Mouse (Mus musculus) right cerebral cortex, postnatal 36 days (tissue): Measurements from ENCODE around the gene Ormdl3.

Source experiments
- DNase-seq, 2 experiments: peaks; one replicate each; pipeline ENCODE4 v3.0.0; 2022; ENCODE audit warnings: low spot score in 2 of 2, mixed read lengths in 1 of 2

Gene Ormdl3

DNA sequence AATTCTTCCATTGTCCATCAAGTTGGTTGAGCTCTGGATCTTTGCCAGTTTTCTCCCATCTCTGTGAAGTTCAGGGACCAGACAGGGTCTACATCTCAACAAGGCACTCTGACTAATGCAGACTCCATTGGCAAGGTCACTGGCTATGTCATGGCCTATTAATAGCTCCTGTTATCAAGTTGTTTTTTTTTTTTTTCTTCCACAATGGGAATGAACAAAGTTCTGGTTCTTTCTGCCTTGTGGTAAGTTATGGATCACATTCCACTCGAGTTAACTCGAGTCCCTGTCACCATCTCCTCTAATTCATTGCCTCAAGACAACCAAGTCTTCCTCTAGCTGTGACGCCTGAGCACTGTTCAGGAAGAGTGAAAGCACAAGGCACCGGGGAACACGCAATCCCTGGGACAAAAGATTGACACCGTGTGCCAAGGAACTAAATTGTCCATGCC is 1.7 kb upstream of the Ormdl3 start:
- DNase-seq: no peak

DNA sequence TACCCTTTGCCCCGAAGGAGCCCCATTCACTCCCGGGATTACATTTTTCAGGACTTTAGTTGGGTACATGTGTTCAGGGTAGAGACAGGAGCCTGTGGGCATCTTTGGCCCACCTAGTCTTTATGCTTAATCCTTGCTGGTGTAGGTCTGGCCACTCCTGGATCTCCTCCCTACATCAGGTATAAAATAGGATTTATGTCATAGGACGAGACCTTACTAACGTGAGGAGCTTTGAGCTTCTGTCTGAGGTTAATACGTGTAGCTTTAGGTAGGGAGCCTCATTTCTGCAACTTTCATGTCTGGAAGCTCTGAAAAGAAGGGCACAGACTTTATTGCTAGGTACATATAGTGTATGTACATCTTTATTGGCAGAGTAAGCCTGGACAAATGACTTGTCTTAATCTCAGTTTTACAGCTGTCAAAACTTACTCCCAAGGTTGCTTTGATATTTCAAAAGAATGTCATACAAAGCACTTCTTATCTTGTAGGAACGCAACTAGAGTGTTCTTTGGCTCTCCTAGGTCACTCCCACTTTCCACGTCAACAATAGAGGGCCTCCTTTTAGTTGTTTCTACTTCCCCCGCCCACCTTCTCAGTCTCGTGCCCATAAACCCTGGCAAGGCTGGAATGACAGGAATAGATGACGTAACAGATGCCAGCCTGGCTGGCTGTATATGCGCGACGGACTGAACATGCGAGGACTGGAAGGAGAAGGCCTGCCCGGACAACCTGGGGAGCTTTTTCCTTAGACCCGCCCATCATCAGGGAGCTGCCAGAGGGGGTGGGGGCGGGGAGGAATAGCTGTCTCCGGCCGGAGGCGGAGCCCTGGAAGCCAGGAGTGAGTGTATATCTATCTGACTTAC is 747 bp upstream of the Ormdl3 start:
- DNase-seq: peak; percentile 23 to 48

DNA sequence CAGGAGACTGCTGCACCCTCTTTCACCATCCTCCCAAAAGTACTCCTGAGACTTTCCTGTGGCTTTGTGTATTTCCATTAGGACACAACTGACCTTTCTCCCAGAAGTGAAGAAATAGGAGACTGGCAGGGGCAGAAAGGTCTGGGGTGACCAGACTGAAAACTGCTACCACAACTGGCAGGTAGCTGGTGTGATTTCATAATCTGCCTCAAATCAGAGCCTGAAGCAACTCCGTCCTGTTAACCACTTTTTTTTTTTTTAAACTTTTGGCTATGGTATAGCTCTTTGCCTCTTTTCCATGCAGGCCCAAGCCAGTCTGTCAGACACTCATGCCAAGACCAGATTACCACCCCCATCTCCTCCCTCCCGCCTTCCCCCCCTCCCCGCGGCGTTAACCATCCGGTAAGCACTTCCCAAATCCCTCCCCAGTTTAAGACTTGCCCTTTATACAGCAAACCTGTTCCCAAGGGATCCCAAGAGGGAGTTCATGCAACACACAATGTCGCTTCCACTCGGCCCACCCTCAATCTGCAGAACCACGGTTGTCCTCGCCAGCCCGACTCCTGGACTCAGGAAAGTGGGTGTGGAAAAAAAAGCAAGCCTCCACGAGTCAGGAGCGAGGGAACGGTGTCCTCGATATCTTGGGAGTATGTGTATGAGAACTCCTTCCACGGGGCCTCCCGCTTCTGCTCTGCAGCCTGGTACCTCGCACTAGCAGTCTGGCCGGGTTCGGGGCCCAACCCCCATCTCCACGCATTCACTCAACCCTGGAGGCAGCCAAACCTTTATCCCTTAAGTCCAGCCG is 879 bp downstream of the Ormdl3 start:
- DNase-seq: peak; percentile 11 to 27

DNA sequence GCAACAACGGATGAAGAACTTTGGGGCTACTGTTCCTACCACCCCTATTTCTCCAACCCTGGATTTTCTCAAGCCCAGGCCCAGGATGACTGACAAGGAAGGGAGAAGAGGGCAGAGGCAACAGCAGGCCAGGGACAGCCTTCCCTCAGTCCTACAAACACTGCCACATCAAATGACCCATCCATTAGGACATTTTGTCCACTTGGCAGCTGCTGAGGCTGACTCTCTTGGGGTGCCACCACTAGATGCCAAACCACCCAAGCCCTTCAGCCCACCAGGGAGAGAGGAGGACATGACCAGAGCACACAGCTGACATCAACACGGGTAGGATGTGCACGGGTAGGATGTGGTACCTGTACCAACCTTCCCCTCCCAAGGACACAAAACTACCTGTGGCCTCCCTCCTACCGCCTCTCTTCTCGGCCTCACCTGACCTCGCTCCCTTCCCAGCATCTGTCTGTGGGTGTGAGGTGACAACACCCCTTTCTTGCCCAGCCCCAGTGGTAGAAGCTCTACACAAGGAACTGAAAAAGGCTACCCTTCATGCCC is 2.5 kb downstream of the Ormdl3 start:
- no peak for DNase-seq

DNA sequence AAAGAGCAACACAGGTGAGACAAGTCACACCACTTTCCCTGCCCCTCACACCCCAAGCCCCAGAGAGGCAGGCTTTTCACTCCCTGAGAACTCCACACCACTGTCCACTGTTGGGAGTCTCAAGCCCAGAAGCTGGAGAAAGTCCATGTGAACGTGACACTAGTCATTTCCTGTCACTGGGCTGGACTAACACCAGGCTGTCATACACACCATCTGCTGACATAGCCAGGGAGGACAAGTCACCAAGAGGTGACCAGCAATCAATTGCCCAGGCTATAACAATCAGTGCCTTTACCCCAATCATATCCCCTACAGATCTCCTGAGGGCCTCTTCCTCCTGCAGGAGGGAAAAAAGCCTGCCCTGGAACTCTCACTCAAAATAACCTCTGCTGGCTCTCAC is 3.0 kb downstream of the Ormdl3 start:
- no peak for DNase-seq

DNA sequence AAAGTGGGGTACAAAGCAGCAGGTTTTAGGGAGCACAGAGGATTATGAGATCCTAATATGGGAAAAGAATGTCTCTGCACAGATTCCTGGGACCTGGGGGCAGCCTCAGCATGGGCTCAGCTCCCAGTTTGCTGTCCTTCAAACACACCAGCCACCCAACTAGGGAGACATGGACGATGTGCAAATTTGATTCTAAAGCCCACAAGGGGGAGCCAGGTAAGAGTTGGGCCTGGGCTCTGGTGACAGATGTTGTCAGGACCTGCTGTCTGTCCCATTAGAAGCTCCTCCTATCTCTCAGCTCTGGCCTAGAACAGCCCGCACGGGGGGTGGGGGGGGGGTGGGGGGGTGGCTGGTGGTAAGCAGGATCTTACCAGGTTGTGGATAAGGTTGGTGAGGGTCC is 3.6 kb downstream of the Ormdl3 start:
- no peak for DNase-seq

DNA sequence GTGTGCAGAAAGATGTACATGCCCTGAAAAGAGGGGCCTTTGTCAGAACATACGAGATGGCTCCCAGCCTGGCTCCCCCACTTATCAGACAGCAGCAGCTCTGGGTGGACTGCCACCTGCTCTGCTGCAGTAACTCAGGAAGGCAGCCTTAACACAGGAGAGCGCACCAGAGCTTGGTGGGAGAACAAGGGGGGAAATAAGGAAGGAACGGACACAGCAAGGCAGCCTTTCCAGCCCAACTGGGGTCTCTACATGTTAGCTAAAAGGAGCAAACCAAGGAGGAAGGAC is 4.0 kb downstream of the Ormdl3 start:
- no peak for DNase-seq

DNA sequence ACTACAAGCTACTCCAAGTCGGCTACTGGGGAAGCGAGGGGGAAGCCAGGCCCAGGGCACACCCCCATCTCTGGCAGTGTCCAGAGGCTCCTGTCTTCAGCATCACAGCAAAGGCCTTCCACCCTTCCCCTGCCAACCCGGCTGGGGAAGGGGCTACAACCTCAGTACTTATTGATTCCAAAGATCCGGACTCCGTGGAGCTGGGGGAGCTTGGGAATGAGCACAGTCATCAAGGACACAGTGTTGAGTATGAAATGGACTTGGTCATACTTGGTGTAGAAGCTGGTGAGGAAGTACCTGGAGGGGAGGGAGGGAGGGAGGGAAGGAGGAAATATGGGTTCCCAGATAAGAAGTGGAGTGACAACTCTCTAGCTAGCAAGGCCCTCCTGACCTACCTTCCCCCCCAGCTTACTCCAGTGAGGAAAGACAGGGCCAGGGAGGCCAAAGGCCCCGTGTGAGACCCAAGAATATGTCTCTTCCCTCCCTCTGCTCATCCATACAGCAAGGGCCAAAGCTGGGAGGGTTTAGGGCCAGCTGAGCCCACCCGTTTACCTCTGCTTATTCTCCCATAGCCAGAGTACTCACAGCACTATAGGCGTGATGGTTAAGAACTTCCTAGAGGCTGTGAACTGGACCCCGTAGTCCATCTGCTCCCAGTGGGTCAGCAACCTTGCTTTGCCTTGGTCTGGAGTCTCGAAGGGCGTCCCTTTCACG is 4.5 kb downstream of the Ormdl3 start:
- no peak for DNase-seq

DNA sequence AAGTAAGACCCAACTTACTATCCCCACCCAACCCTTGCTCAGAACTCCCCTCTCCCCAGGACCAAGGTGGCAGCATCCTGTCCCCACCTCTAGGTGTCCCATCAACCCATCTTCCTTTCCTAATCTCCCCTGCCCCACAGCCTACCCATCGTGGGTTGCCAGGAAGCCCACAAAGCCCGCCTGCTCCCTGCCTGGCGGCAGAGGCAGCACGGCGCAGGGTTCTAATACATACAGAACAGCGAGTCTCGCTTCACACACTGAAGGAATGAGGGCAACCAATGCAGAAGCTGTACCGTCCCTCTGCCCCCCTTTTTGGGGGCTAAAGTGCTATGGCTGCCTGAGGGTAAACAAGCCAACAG is 5.2 kb downstream of the Ormdl3 start:
- no peak for DNase-seq

DNA sequence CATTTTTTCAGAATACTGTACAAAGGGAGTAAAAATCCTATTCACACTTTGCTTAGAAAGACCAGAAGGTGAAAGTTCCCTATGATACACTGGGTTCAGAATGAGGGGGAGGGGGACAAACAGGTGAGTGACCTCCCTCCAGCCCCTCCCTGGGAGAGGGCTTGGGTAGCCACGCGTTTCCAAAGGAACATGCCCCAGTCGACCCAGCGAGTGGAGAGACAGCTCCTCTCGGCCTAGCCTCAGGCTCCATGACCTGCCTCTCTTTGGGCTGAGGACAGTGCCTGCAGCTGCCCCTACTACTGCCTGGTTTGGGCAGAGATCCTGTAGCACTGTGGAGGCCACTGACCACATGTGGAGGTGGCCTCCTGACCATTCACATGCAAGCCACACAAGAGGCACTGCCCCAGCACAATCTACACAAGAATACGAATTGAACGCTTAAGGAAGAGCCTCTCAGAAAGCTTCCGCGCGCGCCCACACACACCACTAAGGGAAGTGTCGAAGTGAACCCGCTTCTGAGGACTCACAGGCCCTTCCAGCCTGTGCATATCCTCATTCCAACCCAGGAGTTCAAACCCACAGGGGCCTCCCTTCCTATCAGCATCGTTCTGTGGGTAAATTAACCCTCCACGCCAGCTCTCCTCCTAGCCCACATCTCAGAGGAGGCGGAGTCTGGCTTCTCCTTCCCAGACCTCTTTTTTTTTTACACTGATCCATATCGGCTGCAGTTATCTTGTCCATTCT is 5.7 kb downstream of the Ormdl3 start:
- no peak for DNase-seq

DNA sequence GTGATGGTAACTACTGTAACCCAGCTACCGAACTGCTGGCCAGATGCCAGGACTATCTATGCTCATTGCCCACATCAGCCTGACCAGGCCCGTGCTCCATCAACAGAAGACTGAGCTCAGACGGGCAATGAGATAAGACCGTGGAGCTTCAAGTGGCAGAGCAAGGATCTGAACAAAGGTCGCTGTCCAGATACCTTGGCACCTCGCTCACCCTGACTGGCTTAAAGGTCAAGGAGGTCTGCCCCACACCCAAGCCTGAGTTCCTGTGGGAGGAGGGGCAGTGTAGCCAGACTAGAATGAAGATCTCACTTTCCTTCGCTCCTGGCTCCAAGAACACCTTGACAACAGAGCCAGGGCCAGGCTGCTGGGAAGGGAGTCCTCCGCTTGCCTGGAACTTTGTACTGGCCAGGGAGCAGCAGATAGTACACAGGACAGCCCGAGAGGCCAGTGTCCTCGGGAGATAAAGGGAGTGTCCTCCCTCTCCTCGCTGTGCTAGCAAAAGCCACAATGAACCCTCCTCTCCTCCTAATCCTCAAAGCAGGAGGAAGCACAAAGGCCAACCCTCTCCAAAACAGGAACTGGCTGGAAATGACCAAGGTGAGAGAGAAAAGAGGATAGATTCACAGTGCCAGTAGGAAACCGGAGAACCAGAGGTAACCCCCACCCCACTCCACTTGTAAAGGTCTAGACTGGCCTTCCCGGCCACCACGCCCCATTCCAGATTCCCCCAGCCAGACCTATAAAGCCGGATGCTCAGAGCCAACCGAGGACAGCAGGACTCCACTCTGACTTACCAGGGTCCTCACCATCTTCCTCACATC is 6.7 kb downstream of the Ormdl3 start:
- DNase-seq: no peak

DNA sequence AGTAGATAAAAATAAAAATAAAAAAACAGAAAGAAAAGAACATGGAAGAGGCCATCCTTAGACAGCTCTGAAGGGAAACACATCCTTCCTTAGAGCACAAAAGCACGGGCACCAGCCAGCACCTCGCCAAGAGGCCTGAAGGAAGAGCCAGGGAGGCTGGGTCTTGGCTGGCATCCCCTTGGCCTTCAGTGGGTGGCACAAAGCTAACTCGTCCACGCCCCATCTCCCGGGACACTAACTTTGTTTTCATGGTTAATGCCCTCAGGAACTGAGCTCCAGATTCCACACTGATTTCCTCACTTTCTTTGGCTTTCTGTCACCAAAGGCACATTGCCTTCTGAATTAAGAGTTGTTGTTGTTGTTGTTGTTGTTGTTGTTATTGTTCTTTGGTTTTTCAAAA is 9.4 kb downstream of the Ormdl3 start:
- no peak for DNase-seq

DNA sequence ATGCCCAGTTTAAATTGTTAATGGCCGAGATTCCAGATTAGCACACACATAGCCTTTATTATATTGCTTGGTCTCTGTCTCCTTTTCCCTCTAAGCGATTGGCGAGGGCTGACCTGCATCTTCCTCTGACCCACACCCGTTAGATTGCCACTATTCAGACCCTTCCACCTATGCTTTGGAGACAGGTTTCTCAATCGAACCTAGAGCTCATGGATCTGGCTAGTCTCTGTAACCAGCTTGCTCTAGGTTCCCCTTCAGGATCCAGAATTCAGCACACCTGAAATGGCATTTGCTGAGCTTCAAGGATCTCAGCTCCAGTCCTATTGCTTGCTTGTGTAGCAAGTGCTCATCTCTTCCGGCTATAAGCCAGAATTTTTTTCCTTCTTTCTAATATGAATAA is 17.7 kb downstream of the Ormdl3 start:
- DNase-seq: no peak

DNA sequence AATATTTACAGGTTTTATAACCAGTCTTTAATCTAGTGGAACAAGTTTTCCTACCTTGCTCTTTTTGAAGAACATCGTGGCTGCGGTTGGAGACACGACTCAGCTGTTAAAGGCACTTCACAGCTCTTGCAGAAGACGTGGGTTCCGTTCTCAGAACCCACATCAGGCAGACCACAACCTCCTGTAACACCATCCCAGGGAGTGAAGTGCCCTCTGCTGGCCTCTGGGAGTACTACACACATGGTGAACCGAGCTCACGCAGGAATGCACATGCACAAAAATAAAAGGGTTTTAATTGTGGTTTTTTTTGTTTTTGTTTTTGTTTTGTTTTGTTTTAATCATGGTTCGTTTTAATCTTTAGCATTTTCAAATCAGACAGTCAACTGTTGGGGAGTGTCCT is 18.8 kb downstream of the Ormdl3 start:
- DNase-seq: no peak

DNA sequence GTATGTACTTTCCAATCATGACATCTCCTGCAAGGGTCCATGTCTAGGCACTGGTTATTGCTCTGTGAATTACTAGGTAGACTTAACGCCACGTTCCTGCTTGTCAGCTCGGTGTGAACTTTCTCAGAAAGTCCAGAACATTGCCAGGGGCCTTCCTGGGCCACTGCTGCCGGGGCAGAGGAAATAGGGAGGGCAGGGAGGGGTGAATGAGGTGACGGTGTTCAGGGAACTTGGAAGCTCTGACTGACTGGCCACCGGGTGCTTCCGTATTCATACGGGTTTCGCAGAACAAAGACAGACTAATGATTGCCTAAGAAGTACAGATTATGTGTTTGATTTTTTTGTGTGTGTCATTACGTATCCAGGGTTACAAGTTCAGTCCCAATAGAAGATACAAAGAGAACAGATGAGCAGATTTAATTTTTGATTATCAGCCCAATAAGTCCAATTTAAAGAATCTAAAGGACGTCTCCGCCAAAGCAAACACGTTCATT is 23.2 kb downstream of the Ormdl3 start:
- DNase-seq: no peak

DNA sequence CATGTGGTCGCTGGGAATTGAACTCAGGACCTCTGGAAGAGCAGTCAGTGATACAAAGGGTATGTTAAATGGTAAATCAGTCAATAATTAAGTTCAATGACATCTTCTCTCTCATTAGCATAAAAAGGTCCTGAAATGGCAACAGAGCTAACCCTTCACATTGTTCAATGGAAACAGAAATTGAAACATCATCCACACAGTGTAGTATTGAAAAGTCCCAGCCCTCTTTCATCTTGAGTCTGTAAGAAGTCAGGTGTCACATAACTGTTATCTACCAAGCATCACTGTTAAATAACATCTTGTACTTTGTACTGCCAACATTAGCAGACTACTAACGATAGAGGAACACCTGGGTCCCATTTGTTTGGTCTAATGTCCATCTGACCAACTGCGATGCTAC is 24.1 kb downstream of the Ormdl3 start:
- DNase-seq: no peak

DNA sequence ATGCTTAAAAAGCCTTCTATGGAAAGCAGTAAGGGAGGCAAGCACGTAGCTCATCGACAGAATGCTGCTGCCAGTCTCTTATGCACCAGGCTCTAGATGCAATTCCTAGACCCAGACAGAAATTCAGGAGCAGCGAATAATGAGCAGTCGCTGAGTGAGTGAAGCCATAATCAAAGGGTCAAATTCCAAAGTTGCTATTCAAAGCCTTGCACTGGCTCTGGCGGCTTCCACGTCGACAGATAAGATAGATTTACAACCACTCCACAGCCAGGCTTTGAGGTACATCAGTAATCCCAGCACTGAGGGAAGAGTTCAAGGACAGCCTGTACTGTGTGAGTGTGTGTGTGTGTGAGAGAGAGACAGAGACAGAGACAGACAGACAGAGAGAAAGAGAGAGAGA is 26.2 kb downstream of the Ormdl3 start:
- no peak for DNase-seq

DNA sequence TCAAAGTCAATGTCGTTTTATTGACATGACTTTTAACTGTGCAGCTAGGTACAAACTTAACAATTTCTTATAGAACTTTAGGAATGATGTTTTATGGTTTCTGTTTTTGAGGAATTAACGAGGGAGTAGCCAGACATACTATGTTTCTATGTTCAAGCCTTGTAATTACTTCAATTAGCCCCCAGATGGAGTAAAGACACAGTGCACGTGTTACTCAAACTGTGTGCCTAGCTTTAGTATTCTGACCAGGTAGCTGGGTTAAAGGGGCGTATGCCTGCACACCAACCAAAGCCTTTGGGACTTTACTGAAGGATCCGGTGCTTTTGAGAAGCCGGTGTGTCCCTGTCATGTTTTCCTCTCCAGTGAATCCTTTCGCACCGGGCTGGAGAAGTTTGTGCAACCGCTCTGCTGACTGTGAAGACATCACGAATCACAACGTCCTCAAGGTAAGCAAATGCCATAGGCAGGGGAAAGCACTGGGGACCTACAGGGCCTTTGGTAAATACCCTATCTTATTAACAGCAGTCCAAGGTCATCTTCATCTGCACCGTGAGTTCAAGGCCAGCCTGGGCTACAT is 32.0 kb downstream of the Ormdl3 start:
- no peak for DNase-seq

DNA sequence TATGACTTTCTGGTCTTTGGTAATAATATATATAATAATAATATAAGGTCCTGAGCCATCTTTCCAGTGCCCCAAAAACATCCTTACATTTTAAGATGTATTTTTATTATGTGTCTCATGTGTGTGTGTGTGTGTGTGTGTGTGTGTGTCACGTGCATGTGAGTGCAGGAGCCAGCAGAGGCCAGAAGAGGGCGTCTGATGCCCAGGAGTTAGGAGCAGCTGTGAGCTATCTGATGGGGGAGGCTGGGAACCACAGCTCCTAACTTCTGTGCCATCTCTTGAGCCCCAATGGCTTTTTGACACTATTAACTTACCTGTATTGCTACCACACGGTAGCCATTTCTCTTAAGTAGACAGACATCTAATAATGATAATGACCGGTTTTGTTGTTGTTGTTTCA is 33.2 kb downstream of the Ormdl3 start:
- DNase-seq: no peak
